ENCODE assay signal across 15 mouse cellular contexts in the genomic region with DNA sequence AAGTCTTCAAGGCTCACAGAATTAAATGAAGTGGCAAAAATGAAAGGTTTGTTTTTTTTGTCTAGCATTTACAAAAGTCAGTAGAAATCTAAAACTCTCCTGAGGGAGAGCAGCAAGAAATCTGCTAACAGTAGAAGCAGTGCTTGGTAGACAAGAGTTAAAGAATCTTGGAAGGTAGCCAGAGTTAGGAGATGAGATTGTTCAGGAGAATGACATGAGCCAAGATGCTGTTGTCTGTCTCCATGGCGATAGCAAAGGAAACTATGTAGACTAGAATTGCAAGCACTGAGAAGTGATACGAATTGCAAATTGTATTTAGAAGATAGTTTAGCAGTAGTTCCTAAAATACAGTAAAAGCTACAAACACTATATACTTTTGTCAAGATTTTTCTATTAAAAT. TPM values are rescaled to one million over a fixed set of nuclear protein-coding genes. Genes with fewer than 3 reads are reported as not detected.
DNase-seq lines count a peak whose midpoint lies in the region; ATAC-seq lines count a peak whose summit lies in the region.
"Had no signal": no experiment of that assay in that cellular context is flagged by ENCODE, and none has a peak within 500 bp of the region (broad histone marks: within the 10 kb centered on the region; RNA-seq: fewer than 3 reads in every experiment).

No protein-coding gene starts in this region.

- no peak overlapping the region for H3K27ac ChIP-seq in heart, embryonic 11.5 days (ENCODE audit: low read depth, low read length)
- H3K27ac ChIP-seq: forebrain, embryonic 10.5 days; liver, embryonic 13.5 days; midbrain, embryonic 15.5 days had no signal

- no peak overlapping the region for H3K9ac ChIP-seq in heart, embryonic 11.5 days (ENCODE audit: low read depth, low read length)
- H3K9ac ChIP-seq: liver, embryonic 13.5 days; midbrain, embryonic 15.5 days had no signal

- H3K4me3 ChIP-seq in heart, embryonic 11.5 days (ENCODE audit: low read depth, low read length), result no peak overlapping the region
- H3K4me3 ChIP-seq: forebrain, embryonic 10.5 days; liver, embryonic 13.5 days; midbrain, embryonic 15.5 days had no signal

- H3K4me2 ChIP-seq in heart, embryonic 11.5 days, result no peak overlapping the region
- H3K4me2 ChIP-seq: liver, embryonic 13.5 days; midbrain, embryonic 15.5 days had no signal

- ATAC-seq in heart, embryonic 11.5 days (replicated peaks; ENCODE audit: insufficient number of reproducible peaks, low FRiP score, low TSS enrichment), result no peak
- ATAC-seq: midbrain, embryonic 15.5 days had no signal

- H3K9me3 ChIP-seq in heart, embryonic 11.5 days (replicated peaks; ENCODE audit: control insufficient read depth, low read length), result no peaks in the 10 kb centered on the region
- H3K9me3 ChIP-seq: forebrain, embryonic 10.5 days; liver, embryonic 13.5 days; midbrain, embryonic 15.5 days had no signal

- WGBS in heart, embryonic 11.5 days (ENCODE audit: insufficient replicate concordance), result 43% methylated on average over 2 of the region's 2 CpGs

- peaks cover 8% of the 10 kb centered on the region for H3K36me3 ChIP-seq in heart, embryonic 11.5 days (ENCODE audit: control insufficient read depth, insufficient read depth, low read length)

- peaks cover 21% of the 10 kb centered on the region for H3K4me1 ChIP-seq in heart, embryonic 11.5 days (ENCODE audit: control insufficient read depth, insufficient read depth, low read length)

- intact Hi-C loops in heart, postnatal 10 days (cut with DNase I), result no loop called here

- DNase-seq in heart, adult 8-10 months (ENCODE audit: low spot score), result peak; percentile 53
- DNase-seq in layer of hippocampus, adult 9-11 months, result peak; percentile 14
- no peak for DNase-seq in layer of hippocampus, postnatal 25 days (ENCODE audit: extremely low spot score in 1 of 2, low spot score in 1 of 2)
- peak; percentile 79 for DNase-seq in Muller cell, postnatal 12 days (ENCODE audit: inconsistent ontology term)
- DNase-seq in heart, postnatal 10 days, result peak; percentile 25 to 38
- no peak for DNase-seq in adrenal gland, adult 8-10 months
- DNase-seq in gastrocnemius, postnatal 25 days, result no peak
- DNase-seq: liver, embryonic 13.5 days had no signal

- no peaks in the 10 kb centered on the region for H3K27me3 ChIP-seq in heart, embryonic 11.5 days (ENCODE audit: control insufficient read depth, insufficient read depth, low read length)
- H3K27me3 ChIP-seq: liver, embryonic 13.5 days; midbrain, embryonic 15.5 days had no signal

RNA-seq across cellular contexts. Expression of a gene that starts 3.6 kb away (rescaled TPM):
- total RNA-seq in heart, adult 8-10 months (2022), result 10 to 100 TPM; 27.2 to 29.2 (median 28.2) TPM
- polyA plus RNA-seq in heart, embryonic 11.5 days (2014; fragmentation: Nextera tagmentation; extraction: Ambion mirVana), result 22.9 and 23.3 TPM in 2 replicates
- total RNA-seq in layer of hippocampus, postnatal 25 days (2021), result 10 to 100 TPM; 19.3 TPM
- 10 to 100 TPM; 33.2 to 33.8 TPM for total RNA-seq in heart, postnatal 10 days (2021)
- 10 to 100 TPM; 23.1 to 28.0 (median 25.6) TPM for total RNA-seq in adrenal gland, adult 8-10 months (2022)
- 10 to 100 TPM; 18.7 to 22.8 TPM for total RNA-seq in gastrocnemius, postnatal 25 days (2021)

RNA-seq across cellular contexts. Expression of a gene that starts 29.4 kb away (rescaled TPM):
- total RNA-seq in heart, adult 8-10 months (2022), result not detected
- 0.29 TPM in 1 of 2 replicates, not detected in the other for polyA plus RNA-seq in heart, embryonic 11.5 days (2014; fragmentation: Nextera tagmentation; extraction: Ambion mirVana)
- total RNA-seq in layer of hippocampus, postnatal 25 days (2021), result not detected
- total RNA-seq in heart, postnatal 10 days (2021), result not detected
- total RNA-seq in adrenal gland, adult 8-10 months (2022), result not detected
- not detected for total RNA-seq in gastrocnemius, postnatal 25 days (2021)
- total RNA-seq: adrenal gland, postnatal 36 days; heart, postnatal 14 days; layer of hippocampus, postnatal 10 days; neutrophil, adult 5-6 weeks had no signal
- polyA plus RNA-seq: forebrain, embryonic 10.5 days; liver, embryonic 13.5 days; midbrain, embryonic 15.5 days had no signal

RNA-seq across cellular contexts. Expression of a gene that starts 40.9 kb away (rescaled TPM):
- total RNA-seq in heart, adult 8-10 months (2022), result not detected
- polyA plus RNA-seq in heart, embryonic 11.5 days (2014; fragmentation: Nextera tagmentation; extraction: Ambion mirVana), result not detected in 2 replicates
- total RNA-seq in layer of hippocampus, postnatal 25 days (2021), result not detected
- total RNA-seq in heart, postnatal 10 days (2021), result not detected
- not detected for total RNA-seq in adrenal gland, adult 8-10 months (2022)
- not detected for total RNA-seq in gastrocnemius, postnatal 25 days (2021)
- total RNA-seq: adrenal gland, postnatal 36 days; heart, postnatal 14 days; layer of hippocampus, postnatal 10 days; neutrophil, adult 5-6 weeks had no signal
- polyA plus RNA-seq: forebrain, embryonic 10.5 days; liver, embryonic 13.5 days; midbrain, embryonic 15.5 days had no signal

RNA-seq across cellular contexts. Expression of a gene that starts 49.9 kb away (rescaled TPM):
- 100 to 1,000 TPM in 1 of 4 experiments, 10 to 100 TPM in 3; 90.7 to 106 (median 95.9) TPM for total RNA-seq in heart, adult 8-10 months (2022)
- 8.6 and 11.8 TPM in 2 replicates for polyA plus RNA-seq in heart, embryonic 11.5 days (2014; fragmentation: Nextera tagmentation; extraction: Ambion mirVana)
- total RNA-seq in layer of hippocampus, postnatal 25 days (2021), result 10 to 100 TPM; 52.9 to 54.8 TPM
- total RNA-seq in heart, postnatal 10 days (2021), result 10 to 100 TPM; 74.0 to 83.6 TPM
- total RNA-seq in adrenal gland, adult 8-10 months (2022), result 100 to 1,000 TPM in 2 of 4 experiments, 10 to 100 TPM in 2; 96.8 to 109 (median 102) TPM
- 10 to 100 TPM; 56.9 to 63.4 TPM for total RNA-seq in gastrocnemius, postnatal 25 days (2021)

RNA-seq across cellular contexts. Expression of a gene that starts 54.9 kb away (rescaled TPM):
- not detected for total RNA-seq in heart, adult 8-10 months (2022)
- polyA plus RNA-seq in heart, embryonic 11.5 days (2014; fragmentation: Nextera tagmentation; extraction: Ambion mirVana), result not detected in 2 replicates
- total RNA-seq in layer of hippocampus, postnatal 25 days (2021), result not detected
- not detected for total RNA-seq in heart, postnatal 10 days (2021)
- not detected for total RNA-seq in adrenal gland, adult 8-10 months (2022)
- not detected for total RNA-seq in gastrocnemius, postnatal 25 days (2021)
- total RNA-seq: adrenal gland, postnatal 36 days; heart, postnatal 14 days; layer of hippocampus, postnatal 10 days; neutrophil, adult 5-6 weeks had no signal
- polyA plus RNA-seq: forebrain, embryonic 10.5 days; liver, embryonic 13.5 days; midbrain, embryonic 15.5 days had no signal

Comparison
In these comparisons a context has a peak if more than half of its experiments do, and no peak if none do; other contexts are left out.
1. DNase-seq: peak in heart, adult 8-10 months (single experiment), layer of hippocampus, adult 9-11 months (single experiment), Muller cell, postnatal 12 days (single experiment) and heart, postnatal 10 days (2 of 2); none in layer of hippocampus, postnatal 25 days (0 of 2), adrenal gland, adult 8-10 months (single experiment) and gastrocnemius, postnatal 25 days (single experiment).